Mouse (Mus musculus) erythroblast, adult 5-6 weeks (primary cell): ENCODE results near the gene Gnat3. TPM values are rescaled to one million over a fixed set of nuclear protein-coding genes. Genes with fewer than 3 reads are reported as not detected.
A peak's percentile ranks its signal among the peaks of the same experiment; 100 is the strongest.

Experiments
- ATAC-seq: replicated peaks from 2 replicates; pipeline ENCODE4 v1.8.0; 2016; ENCODE audit warnings: moderate number of reproducible peaks, mild to moderate bottlenecking, moderate TSS enrichment, inconsistent platforms; ENCODE audit not compliant: poor library complexity, low FRiP score, severe bottlenecking
- total RNA-seq, 2 experiments: library from RNA; stranded (forward) in 1 of 2; stranded (reverse) in 1 of 2; fragments of 150-400 nt in 1 of 2; fragments of 200-764, 138-1000 nt in 1 of 2; gene quantifications; 2 replicates each; pipeline versions ENCODE4 v1.2.3 to v1.2.4; 2015 to 2017; ENCODE audit warnings: low replicate concordance in 2 of 2

The Gnat3 gene
- total RNA-seq, 2 experiments from 2014 or later, result not detected

- ATAC-seq, result no peak
These were observed 42.7 kb downstream of the Gnat3 start for GRCm38 (mm10) chr5:18004824-18005611.

- ATAC-seq, result 0 out of 2 replicates have a peak, but pooled peaks have one; percentile 30
These were observed 43.8 kb downstream of the Gnat3 start for GRCm38 (mm10) chr5:18006157-18006556.

GRCm38 (mm10) chr5:18007067-18007466 is 44.7 kb downstream of the Gnat3 start:
- 0 out of 2 replicates have a peak, but pooled peaks have one; percentile 55 for ATAC-seq

- no peak for ATAC-seq
These were observed 48.0 kb downstream of the Gnat3 start for GRCm38 (mm10) chr5:18010301-18010700.

GRCm38 (mm10) chr5:18013196-18013595 is 50.8 kb downstream of the Gnat3 start:
- no peak for ATAC-seq

- no peak for ATAC-seq
These were observed 52.0 kb downstream of the Gnat3 start for GRCm38 (mm10) chr5:18014209-18014829.

GRCm38 (mm10) chr5:18023347-18023746 is 61.0 kb downstream of the Gnat3 start:
- ATAC-seq, result no peak

GRCm38 (mm10) chr5:18027531-18027930 is 65.2 kb downstream of the Gnat3 start:
- ATAC-seq, result no peak

GRCm38 (mm10) chr5:18035848-18036638 is 73.7 kb downstream of the Gnat3 start:
- ATAC-seq, result peak; percentile 72

- ATAC-seq, result peak; percentile 84
These were observed 80.7 kb downstream of the Gnat3 start for GRCm38 (mm10) chr5:18043022-18043421.

- no peak for ATAC-seq
These were observed 86.5 kb downstream of the Gnat3 start for GRCm38 (mm10) chr5:18048841-18049240.

- ATAC-seq, result no peak
These were observed 93.0 kb downstream of the Gnat3 start for GRCm38 (mm10) chr5:18055323-18055722.

Other genes with a start within 250 kb of the Gnat3 start
- 678 and 679 TPM in 2 replicates for gene Cd36, start 73.7 kb upstream of the Gnat3 start, total RNA-seq (2015; ENCODE audit: low replicate concordance)
- 1,468 and 1,791 TPM in 2 replicates for gene Cd36, start 73.7 kb upstream of the Gnat3 start, total RNA-seq (2017; ENCODE audit: low replicate concordance)